Comparison of ENCODE assay signal across 11 mouse cellular contexts in genomic region chr17:74186197-74186596, GRCm38 (mm10).
A peak's percentile ranks its signal among the peaks of the same experiment; 100 is the strongest.
DNase-seq lines count a peak whose midpoint lies in the region; ATAC-seq and TF ChIP-seq lines count a peak whose summit lies in the region.
"Had no signal": no experiment of that assay in that cellular context is flagged by ENCODE, and none has a peak within 500 bp of the region (broad histone marks: within the 10 kb centered on the region; RNA-seq: fewer than 3 reads in every experiment).

No protein-coding gene starts in this region.

- in situ Hi-C loops in Patski (cut with MboI; ENCODE audit: low pct_unique_long_range_greater_than_20kb): no loop called here

- intact Hi-C loops in left cerebral cortex, postnatal 4 days (cut with DNase I): no loop called here
- intact Hi-C loops in left cerebral cortex, postnatal 36 days (cut with DNase I): no loop called here
- intact Hi-C loops in left cerebral cortex, postnatal 25 days (cut with DNase I): no loop called here

- H3K27me3 ChIP-seq in Patski: no peaks in the 10 kb centered on the region
- H3K27me3 ChIP-seq: limb, embryonic 12.5 days; midbrain, embryonic 12.5 days had no signal

- CTCF ChIA-PET in Patski (lab: Charles Lee): no interaction called here

- ATAC-seq in CD4-positive, CD25-positive, alpha-beta regulatory T cell, adult 4 months: no peak
- ATAC-seq in Patski: no peak
- ATAC-seq: intestine, embryonic 16.5 days had no signal

- TF ChIP-seq CTCF in Patski (IDR thresholded peaks at IDR 0.05): no peak

- POLR2A ChIA-PET in Patski (lab: Charles Lee): no interaction called here

- peak; percentile 20 for DNase-seq in CD4-positive, CD25-positive, alpha-beta regulatory T cell, adult 2 months (ENCODE audit: low read depth, low spot score)
- DNase-seq in left cerebral cortex, postnatal 4 days: peak; percentile 21
- no peak for DNase-seq in left cerebral cortex, postnatal 36 days (ENCODE audit: low spot score in 2 of 2)
- peak; percentile 4 for DNase-seq in Patski (ENCODE audit: low read depth, low spot score)
- DNase-seq in lung, postnatal 36 days: peak; percentile 44
- no peak for DNase-seq in left cerebral cortex, postnatal 25 days (ENCODE audit: low spot score in 2 of 2)
- DNase-seq in urinary bladder, postnatal 10 days (ENCODE audit: low spot score): no peak

Comparison
In these comparisons a context has a peak if more than half of its experiments do, and no peak if none do; other contexts are left out.
1. DNase-seq: peak in CD4-positive, CD25-positive, alpha-beta regulatory T cell, adult 2 months (single experiment), left cerebral cortex, postnatal 4 days (single experiment), Patski (single experiment) and lung, postnatal 36 days (single experiment); none in left cerebral cortex, postnatal 36 days (0 of 2), left cerebral cortex, postnatal 25 days (0 of 2) and urinary bladder, postnatal 10 days (single experiment).